Mouse (Mus musculus) CH12.LX (cell line): ENCODE measurements around the gene Ucn. TPM values are rescaled to one million over a fixed set of nuclear protein-coding genes. Genes with fewer than 3 reads are reported as not detected.
A peak's percentile ranks its signal among the peaks of the same experiment; 100 is the strongest.

Source experiments
- DNase-seq: peaks from one replicate; pipeline ENCODE4 v3.0.0-alpha.2; 2013; ENCODE audit errors: extremely low read depth
- H3K27ac ChIP-seq: 2 replicates; pipeline ENCODE4 v1.5.1; 2012; ENCODE audit warnings: low read depth, mild to moderate bottlenecking, control low read depth, moderate library complexity; ENCODE audit not compliant: insufficient read depth
- H3K27me3 ChIP-seq: replicated peaks from 2 replicates; pipeline ENCODE3; 2012; ENCODE audit warnings: inconsistent platforms
- H3K36me3 ChIP-seq, 2 experiments: replicated peaks in 1 of 2; 2 replicates each; pipeline versions ENCODE3 to v1.6.1; 2012; ENCODE audit warnings: inconsistent platforms in 1 of 2, low read length in 1 of 2, mild to moderate bottlenecking in 1 of 2, mixed read lengths in 1 of 2, moderate library complexity in 1 of 2; ENCODE audit not compliant: control insufficient read depth in 1 of 2, insufficient read depth in 1 of 2
- H3K4me1 ChIP-seq, 2 experiments: 2 replicates each; pipeline ENCODE4 v1.6.1; 2012; ENCODE audit warnings: inconsistent platforms in 1 of 2, moderate library complexity in 1 of 2; ENCODE audit not compliant: insufficient read depth in 2 of 2, control insufficient read depth in 1 of 2
- H3K4me2 ChIP-seq: 2 replicates; pipeline ENCODE4 v1.6.1; 2012; ENCODE audit warnings: low read depth, mild to moderate bottlenecking, control low read depth; ENCODE audit not compliant: poor library complexity, insufficient read depth, severe bottlenecking
- H3K4me3 ChIP-seq, 3 experiments: fragments of 150-350 bp in 1 of 3; sonication (generic) in 1 of 3; replicated peaks in 1 of 3; 2 replicates each; pipeline versions ENCODE3 to v1.5.1; 2011 to 2012; ENCODE audit warnings: low read depth in 2 of 3, low read length in 2 of 3, mild to moderate bottlenecking in 2 of 3, moderate library complexity in 2 of 3, control low read depth in 1 of 3, improper control_type of control experiment in 1 of 3, inconsistent platforms in 1 of 3, mixed read lengths in 1 of 3; ENCODE audit not compliant: poor library complexity in 1 of 3
- H3K79me2 ChIP-seq: replicated peaks from 2 replicates; pipeline ENCODE4 v1.6.1; 2012; ENCODE audit warnings: mild to moderate bottlenecking, moderate library complexity; ENCODE audit not compliant: control insufficient read depth, poor library complexity, insufficient read depth, severe bottlenecking; ENCODE audit errors: extremely low read depth
- H3K9ac ChIP-seq: 2 replicates; pipeline ENCODE4 v1.6.1; 2012; ENCODE audit warnings: low read depth, mild to moderate bottlenecking, control low read depth, moderate library complexity; ENCODE audit not compliant: insufficient read depth
- H3K9me3 ChIP-seq: replicated peaks from 2 replicates; pipeline ENCODE3; 2012; ENCODE audit warnings: low read length, inconsistent platforms, mixed read lengths
- BHLHE40 ChIP-seq: IDR thresholded peaks from 2 replicates; pipeline ENCODE4 v1.6.1; 2011; ENCODE audit warnings: mild to moderate bottlenecking, low read depth, low read length, improper control_type of control experiment
- CHD1 ChIP-seq: IDR thresholded peaks from 2 replicates; pipeline ENCODE4 v1.6.1; 2012; ENCODE audit warnings: low read depth, low read length, improper control_type of control experiment, inconsistent platforms
- CTCF ChIP-seq, 2 experiments: IDR thresholded peaks in 1 of 2; conservative IDR thresholded peaks in 1 of 2; 2 replicates each; pipeline ENCODE4 v1.5.1; 2011 to 2012; ENCODE audit warnings: low read depth in 2 of 2, low read length in 2 of 2, improper control_type of control experiment in 1 of 2, inconsistent platforms in 1 of 2, mild to moderate bottlenecking in 1 of 2, moderate library complexity in 1 of 2
- E2F4 ChIP-seq: IDR thresholded peaks from 2 replicates; pipeline ENCODE4 v1.6.1; 2011; ENCODE audit warnings: low read depth, low read length, improper control_type of control experiment; ENCODE audit not compliant: insufficient replicate concordance
- ETS1 ChIP-seq: conservative IDR thresholded peaks from 2 replicates; pipeline ENCODE4 v1.6.1; 2012; ENCODE audit warnings: low read depth, mild to moderate bottlenecking, inconsistent platforms, low read length, improper control_type of control experiment, moderate library complexity
- HCFC1 ChIP-seq: IDR thresholded peaks from 2 replicates; pipeline ENCODE4 v1.6.1; 2012; ENCODE audit warnings: low read depth, mild to moderate bottlenecking, inconsistent platforms, low read length, improper control_type of control experiment
- JUN ChIP-seq: IDR thresholded peaks from 2 replicates; pipeline ENCODE4 v1.6.1; 2011; ENCODE audit warnings: low read depth, mild to moderate bottlenecking, low read length, improper control_type of control experiment, moderate library complexity; ENCODE audit not compliant: insufficient read depth
- JUND ChIP-seq: conservative IDR thresholded peaks from 2 replicates; pipeline ENCODE4 v1.6.1; 2011; ENCODE audit warnings: low read depth, low read length, improper control_type of control experiment
- KAT2A ChIP-seq: IDR thresholded peaks from 2 replicates; pipeline ENCODE4 v1.6.1; 2012; ENCODE audit warnings: low read length, improper control_type of control experiment, inconsistent platforms; ENCODE audit not compliant: insufficient replicate concordance
- MAFK ChIP-seq: IDR thresholded peaks from 2 replicates; pipeline ENCODE4 v1.6.1; 2011; ENCODE audit warnings: low read length, improper control_type of control experiment; ENCODE audit not compliant: insufficient replicate concordance
- MAX ChIP-seq: IDR thresholded peaks from 2 replicates; pipeline ENCODE4 v1.6.1; 2011; ENCODE audit warnings: low read length, improper control_type of control experiment
- MAZ ChIP-seq: IDR thresholded peaks from 2 replicates; pipeline ENCODE4 v1.6.1; 2012; ENCODE audit warnings: low read depth, mild to moderate bottlenecking, inconsistent platforms, low read length, improper control_type of control experiment, moderate library complexity
- MEF2A ChIP-seq: IDR thresholded peaks from 2 replicates; pipeline ENCODE4 v1.6.1; 2014; ENCODE audit warnings: low read depth, mild to moderate bottlenecking, inconsistent platforms, low read length, improper control_type of control experiment, borderline replicate concordance
- MYC ChIP-seq: IDR thresholded peaks from 2 replicates; pipeline ENCODE4 v1.6.1; 2011; ENCODE audit warnings: low read depth, mild to moderate bottlenecking, improper control_type of control experiment, low read length
- NELFE ChIP-seq: IDR thresholded peaks from 2 replicates; pipeline ENCODE4 v1.6.1; 2011; ENCODE audit warnings: low read depth, low read length, improper control_type of control experiment
- PAX5 ChIP-seq: IDR thresholded peaks from 2 replicates; pipeline ENCODE4 v1.6.1; 2012; ENCODE audit warnings: low read length, inconsistent platforms, mixed read lengths
- POLR2A ChIP-seq: IDR thresholded peaks from 2 replicates; pipeline ENCODE4 v1.6.1; 2011; ENCODE audit warnings: low read depth, mild to moderate bottlenecking, improper control_type of control experiment, low read length
- POLR2AphosphoS2 ChIP-seq: IDR thresholded peaks from 2 replicates; pipeline ENCODE4 v1.6.1; 2011; ENCODE audit warnings: low read depth, low read length, improper control_type of control experiment
- RAD21 ChIP-seq: IDR thresholded peaks from 2 replicates; pipeline ENCODE4 v1.6.1; 2011; ENCODE audit warnings: low read depth, mild to moderate bottlenecking, low read length, improper control_type of control experiment, moderate library complexity
- RCOR1 ChIP-seq: conservative IDR thresholded peaks from 2 replicates; pipeline ENCODE4 v1.6.1; 2012; ENCODE audit warnings: low read depth, mild to moderate bottlenecking, inconsistent platforms, low read length, improper control_type of control experiment
- SIN3A ChIP-seq: IDR thresholded peaks from 2 replicates; pipeline ENCODE4 v1.6.1; 2012; ENCODE audit warnings: low read length, improper control_type of control experiment, inconsistent platforms
- TBP ChIP-seq: conservative IDR thresholded peaks from 2 replicates; pipeline ENCODE4 v1.6.1; 2011; ENCODE audit warnings: low read depth, low read length, improper control_type of control experiment
- TCF12 ChIP-seq: IDR thresholded peaks from 2 replicates; pipeline ENCODE4 v1.6.1; 2014; ENCODE audit warnings: low read depth, mild to moderate bottlenecking, inconsistent platforms, low read length, improper control_type of control experiment
- ZC3H11A ChIP-seq: IDR thresholded peaks from 2 replicates; pipeline ENCODE4 v1.6.1; 2012; ENCODE audit warnings: low read depth, mild to moderate bottlenecking, inconsistent platforms, low read length, improper control_type of control experiment
- ZMIZ1 ChIP-seq: IDR thresholded peaks from 2 replicates; pipeline ENCODE4 v1.6.1; 2012; ENCODE audit warnings: low read depth, mild to moderate bottlenecking, inconsistent platforms, low read length, improper control_type of control experiment
- ZNF384 ChIP-seq: IDR thresholded peaks from 2 replicates; pipeline ENCODE4 v1.6.1; 2012; ENCODE audit warnings: low read depth, low read length, improper control_type of control experiment, inconsistent platforms
- dilution Hi-C: fragments of 300-500 bp; cut with MboI; formaldehyde crosslinking; loops from 2 replicates; pipeline ENCODE4 v1.14.3; 2020; ENCODE audit warnings: low sequenced_read_pairs; ENCODE audit not compliant: extremely low pct_unique_long_range_greater_than_20kb, extremely low pct_ligation_motif_present
- in situ Hi-C: fragments of 300-500 bp; cut with MboI; formaldehyde crosslinking; loops from 3 replicates; pipeline ENCODE4 v1.14.3; 2019; ENCODE audit warnings: low sequenced_read_pairs, low pct_ligation_motif_present, low pct_unique_long_range_greater_than_20kb, mixed read lengths
- polyA plus RNA-seq: library from polyadenylated mRNA; unstranded; fragments of >175 nt; gene quantifications from 2 replicates; pipeline ENCODE4 v1.2.1, GENCODE M21; 2012; ENCODE audit warnings: low read depth; ENCODE audit not compliant: insufficient read length
- total RNA-seq, 2 experiments: library from RNA; depleted of rRNA; stranded (reverse); fragments of 300-350 nt in 1 of 2; fragments of >200 nt in 1 of 2; gene quantifications; 2 replicates each; pipeline ENCODE4 v1.2.3; 2012 to 2014

Ucn gene
- total and polyA plus RNA-seq, 3 experiments: not detected

DNA sequence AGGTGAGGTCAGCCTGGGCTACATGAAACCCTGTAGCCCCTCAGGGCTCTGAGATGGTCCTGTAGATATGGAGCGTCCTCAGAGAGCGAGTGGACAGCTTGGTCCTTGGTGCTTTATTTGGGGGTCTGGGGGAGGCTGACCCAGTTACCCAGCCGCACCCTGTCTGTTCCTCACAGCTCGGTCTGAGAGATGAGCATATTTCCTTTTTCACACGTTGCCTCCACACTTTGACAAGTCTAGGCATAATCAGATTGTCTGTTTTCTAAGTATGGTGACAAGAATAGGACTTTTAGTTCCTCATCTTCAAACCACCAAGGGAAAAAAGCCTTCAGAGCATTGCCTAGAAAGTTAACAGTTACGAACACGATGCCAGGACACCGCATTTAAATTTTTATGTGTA lies 17.5 kb downstream of the Ucn start (continued):
- TF ChIP-seq JUN (peak; percentile 33; the same call in 1 of the 2 replicates), POLR2AphosphoS2 (no peak), SIN3A (no peak), HCFC1 (no peak), ZMIZ1 (no peak), ETS1 (peak; percentile 60), CTCF (conservative IDR thresholded peaks at IDR 0.05 in 1 of 2, IDR thresholded peaks at IDR 0.05 in 1 of 2; ENCODE audit: low read depth in 2 of 2, low read length in 2 of 2) (no peak), MAX (peak; percentile 84; the same call in 1 of the 2 replicates), NELFE (no peak), KAT2A (no peak), RCOR1 (0 out of 2 replicates have a peak, but pooled peaks have one; percentile 20), MAZ (no peak), TCF12 (0 out of 2 replicates have a peak, but pooled peaks have one; percentile 15), ZNF384 (no peak), POLR2A (no peak)
- TF ChIP-seq, all 38 proteins: peak for 12

DNA sequence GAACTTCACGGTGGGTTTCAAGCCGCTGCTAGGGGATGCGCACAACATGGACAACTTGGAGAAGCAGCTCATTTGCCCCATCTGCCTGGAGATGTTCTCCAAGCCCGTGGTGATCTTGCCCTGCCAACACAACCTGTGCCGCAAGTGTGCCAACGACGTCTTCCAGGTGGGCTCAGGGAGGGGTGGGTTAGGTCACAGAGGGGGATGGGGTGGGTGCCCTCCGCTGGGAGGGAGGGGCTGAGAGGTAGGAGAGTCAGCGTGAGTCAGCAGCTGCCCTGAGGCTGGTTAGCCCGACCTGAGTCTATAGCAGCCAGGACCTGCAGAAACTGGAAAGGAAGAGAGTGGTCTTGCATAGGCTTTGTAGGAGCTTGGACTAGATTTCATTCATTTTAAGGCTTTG lies 21.7 kb downstream of the Ucn start:
- Histone ChIP-seq H3K79me2 (no peaks in the 10 kb centered on the region), H3K27me3 (peaks cover 12% of the 10 kb centered on the region), H3K27ac (no peak overlapping the region), H3K4me1 (peaks cover 2 to 20% of the 10 kb centered on the region in 2 experiments; a peak in 3 of 4 replicates), H3K4me2 (no peak overlapping the region), H3K4me3 (no peak overlapping the region), H3K36me3 (no peaks in the 10 kb centered on the region), H3K9ac (no peak overlapping the region), H3K9me3 (no peaks in the 10 kb centered on the region)
- in situ Hi-C loops (no loop called here), dilution Hi-C loops (no loop called here)
- TF ChIP-seq BHLHE40: no peak
- no peak for TF ChIP-seq SIN3A
- no peak for TF ChIP-seq JUN
- TF ChIP-seq MYC: no peak
- no peak for DNase-seq

GRCm38 (mm10) chr5:31116354-31116753 lies 22.3 kb downstream of the Ucn start, which contains the start of gene Trim54:
TSS of gene Trim54 (plus strand) at chr5:31116712.
- dilution Hi-C loops (no loop called here), in situ Hi-C loops (no loop called here)
- Histone ChIP-seq H3K36me3 (no peaks in the 10 kb centered on the region), H3K4me3 (no peak within 1 kb of the TSS), H3K79me2 (no peaks in the 10 kb centered on the region), H3K9ac (no peak within 1 kb of the TSS), H3K4me1 (peaks cover 0 to 14% of the 10 kb centered on the region in 2 experiments; a peak in 2 of 4 replicates), H3K27me3 (peaks cover 12% of the 10 kb centered on the region), H3K27ac (no peak within 1 kb of the TSS), H3K9me3 (no peaks in the 10 kb centered on the region), H3K4me2 (no peak within 1 kb of the TSS)
- TF ChIP-seq TBP: no peak
- TF ChIP-seq NELFE: no peak
- TF ChIP-seq TCF12: no peak
- TF ChIP-seq KAT2A: no peak
- no peak for TF ChIP-seq ZC3H11A
- TF ChIP-seq MAFK: no peak
- TF ChIP-seq RAD21: no peak
- no peak for TF ChIP-seq RCOR1
- no peak for TF ChIP-seq JUND
- TF ChIP-seq MEF2A: no peak
- TF ChIP-seq MAZ: no peak
- TF ChIP-seq E2F4: no peak
- TF ChIP-seq CHD1: no peak
- no peak for TF ChIP-seq PAX5
- no peak for TF ChIP-seq MYC
- TF ChIP-seq ZMIZ1: no peak
- DNase-seq: no peak
